Mouse (Mus musculus) hindbrain, embryonic 14.5 days (tissue): Measurements from ENCODE around the gene Clns1a. TPM values are rescaled to one million over a fixed set of nuclear protein-coding genes. Genes with fewer than 3 reads are reported as not detected.

ENCODE experiments used
- ATAC-seq: fragments of 200-750 bp; cut with Nextera tagmentation; 2 replicates; pipeline ENCODE4 v1.8.0; 2017; ENCODE audit warnings: moderate number of reproducible peaks, mild to moderate bottlenecking, moderate TSS enrichment, moderate library complexity; ENCODE audit not compliant: low FRiP score
- DNase-seq: peaks from one replicate; pipeline ENCODE4 v3.0.0-alpha.2; 2015; ENCODE audit warnings: low spot score
- H3K27ac ChIP-seq: fragments of 300-500 bp; sonication (generic); 2 replicates; pipeline ENCODE4 v1.5.1; 2014; ENCODE audit warnings: mild to moderate bottlenecking, moderate library complexity
- H3K27me3 ChIP-seq: fragments of 300-500 bp; sonication (generic); 2 replicates; pipeline ENCODE4 v1.6.1; 2014; ENCODE audit warnings: mild to moderate bottlenecking, low read length, mixed read lengths; ENCODE audit not compliant: control insufficient read depth, insufficient read depth
- H3K36me3 ChIP-seq: fragments of 300-500 bp; sonication (generic); replicated peaks from 2 replicates; pipeline ENCODE4 v1.6.1; 2014; ENCODE audit not compliant: control insufficient read depth, insufficient read depth
- H3K4me1 ChIP-seq: fragments of 300-500 bp; sonication (generic); replicated peaks from 2 replicates; pipeline ENCODE4 v1.6.1; 2014; ENCODE audit warnings: antibody characterized with exemption, low read length, mixed read lengths; ENCODE audit not compliant: control insufficient read depth, insufficient read depth
- H3K4me2 ChIP-seq: fragments of 300-500 bp; sonication (generic); replicated peaks from 2 replicates; pipeline ENCODE4 v1.6.1; 2014; ENCODE audit warnings: mild to moderate bottlenecking, moderate library complexity
- H3K4me3 ChIP-seq: fragments of 300-500 bp; sonication (generic); replicated peaks from 2 replicates; pipeline ENCODE4 v1.5.1; 2014; ENCODE audit warnings: mild to moderate bottlenecking, low read length
- H3K9ac ChIP-seq: fragments of 300-500 bp; sonication (generic); 2 replicates; pipeline ENCODE4 v1.6.1; 2014
- H3K9me3 ChIP-seq: fragments of 300-500 bp; sonication (generic); 2 replicates; pipeline ENCODE4 v1.6.1; 2016; ENCODE audit warnings: low read length; ENCODE audit not compliant: control insufficient read depth
- WGBS: fragments of 180-500 bp; shearing (Covaris S2); extraction: QIAGEN DNeasy Blood & Tissue Kit; methylation state at CpG from one replicate; pipeline ENCODE4 v1.1.7; 2014; 5-methylcytosine and 5-hydroxymethylcytosine counted together
- polyA plus RNA-seq: library from polyadenylated mRNA; unstranded; fragments of >200 nt; fragmentation: Nextera tagmentation; extraction: Ambion mirVana; gene quantifications from 2 replicates; pipeline ENCODE4 v1.2.1, GENCODE M21; 2014

Gene Clns1a
- 189 and 192 TPM in 2 replicates for polyA plus RNA-seq

DNA sequence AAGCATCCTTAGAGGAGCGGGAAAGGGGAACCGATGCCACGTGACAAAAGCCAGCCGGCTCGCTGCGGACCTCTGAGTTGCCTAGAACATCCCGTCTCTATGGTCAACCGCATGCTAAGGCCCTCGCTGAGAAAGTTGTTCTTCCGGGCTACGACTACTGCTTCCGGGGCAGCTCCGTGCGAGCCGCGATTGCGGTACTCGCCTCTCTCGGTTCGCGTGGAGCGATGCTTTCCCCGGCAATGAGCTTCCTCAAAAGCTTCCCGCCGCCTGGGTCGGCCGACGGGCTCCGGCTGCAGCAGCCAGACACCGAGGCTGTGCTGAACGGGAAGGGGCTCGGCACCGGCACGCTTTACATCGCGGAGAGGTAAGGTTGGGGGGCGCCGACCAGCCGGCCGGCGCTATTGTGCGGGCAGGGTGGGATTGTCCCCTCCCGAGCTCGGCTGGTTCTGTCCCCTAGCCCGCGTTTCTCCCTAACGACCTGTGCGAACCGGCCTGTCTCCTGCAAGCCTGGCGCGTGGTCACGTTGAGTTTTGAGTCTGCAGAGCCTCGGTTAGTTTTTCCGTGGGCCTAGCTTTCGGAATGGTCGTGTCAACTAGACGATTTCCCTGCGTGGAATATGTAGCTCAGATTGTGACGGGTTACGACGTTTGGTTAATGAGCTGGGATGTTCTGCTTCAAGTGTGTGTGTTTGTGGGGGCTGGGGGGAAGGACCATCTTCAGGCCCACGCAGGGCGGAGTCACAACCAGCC is at the start of gene Clns1a:
TSS of gene Clns1a (plus strand) at position 129 of the 749 bp plus-strand sequence.
- no peaks in the 10 kb centered on the region for H3K27me3 ChIP-seq
- WGBS: under 1% methylated on average over 63 of the region's 63 CpGs
- peak within 1 kb of the TSS; percentile 100 for H3K4me3 ChIP-seq
- H3K4me2 ChIP-seq: peak within 1 kb of the TSS; percentile 85
- H3K36me3 ChIP-seq: peaks cover 6% of the 10 kb centered on the region; the same call in 1 of the 2 replicates
- H3K9me3 ChIP-seq: no peaks in the 10 kb centered on the region
- H3K27ac ChIP-seq: peak within 1 kb of the TSS; percentile 90
- peak within 1 kb of the TSS; percentile 88 for H3K9ac ChIP-seq
- H3K4me1 ChIP-seq: peaks cover 11% of the 10 kb centered on the region
- DNase-seq: peak; percentile 98
- ATAC-seq: peak; percentile 97

DNA sequence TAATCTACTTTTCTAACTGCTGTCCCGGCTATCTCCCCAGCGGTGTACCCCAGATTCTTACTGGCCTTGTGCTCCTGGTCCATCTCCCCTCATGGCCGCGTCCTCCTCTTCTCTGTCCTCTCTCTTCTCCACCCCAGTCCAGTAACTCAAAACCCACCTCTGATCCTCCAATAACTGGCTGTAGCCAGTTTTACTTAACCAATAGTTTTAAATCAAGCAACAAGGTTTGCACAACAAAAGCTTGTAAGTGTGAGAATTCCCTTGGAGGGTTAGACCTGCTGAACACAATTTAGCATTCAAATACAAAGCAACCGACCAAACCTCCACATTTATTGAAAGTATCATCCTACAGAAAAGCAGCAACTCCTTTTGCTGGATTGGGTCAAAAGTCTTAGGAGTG is 48.8 kb upstream of the Clns1a start:
- DNase-seq (no peak), ATAC-seq (no peak)
- H3K9me3 ChIP-seq: no peaks in the 10 kb centered on the region
- H3K4me1 ChIP-seq: no peaks in the 10 kb centered on the region
- H3K4me3 ChIP-seq: no peak overlapping the region
- no peaks in the 10 kb centered on the region for H3K27me3 ChIP-seq
- H3K36me3 ChIP-seq: peaks cover 4% of the 10 kb centered on the region; the same call in 1 of the 2 replicates
- no peak overlapping the region for H3K4me2 ChIP-seq
- 93% methylated on average over 5 of the region's 5 CpGs for WGBS
- no peak overlapping the region for H3K9ac ChIP-seq
- H3K27ac ChIP-seq: no peak overlapping the region

DNA sequence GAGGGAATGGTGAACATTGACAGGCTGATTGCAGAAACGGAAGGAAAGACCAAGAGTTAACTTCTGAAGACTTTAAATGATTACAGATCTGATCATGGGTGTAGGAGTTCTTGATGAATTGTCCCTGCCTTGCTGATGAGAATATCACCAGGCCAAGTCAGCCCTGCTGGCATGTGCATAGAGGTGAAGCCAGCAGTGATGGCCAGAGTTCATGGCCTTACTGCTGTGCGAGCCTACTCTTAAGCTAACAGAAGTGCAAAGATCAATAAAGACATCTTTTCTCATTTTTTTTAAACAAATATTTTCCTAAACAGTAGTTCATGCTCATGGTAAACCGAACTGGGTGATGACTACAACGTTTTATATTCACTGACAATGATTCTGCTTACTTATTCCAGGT is 45.7 kb upstream of the Clns1a start:
- Histone ChIP-seq H3K27me3 (no peaks in the 10 kb centered on the region), H3K4me2 (no peak overlapping the region), H3K4me3 (no peak overlapping the region), H3K4me1 (no peaks in the 10 kb centered on the region), H3K9ac (no peak overlapping the region), H3K27ac (no peak overlapping the region), H3K36me3 (peaks cover 12% of the 10 kb centered on the region), H3K9me3 (no peaks in the 10 kb centered on the region)
- no peak for ATAC-seq
- no peak for DNase-seq
- whole genome bisulfite sequencing: 90% methylated on average over 4 of the region's 4 CpGs

DNA sequence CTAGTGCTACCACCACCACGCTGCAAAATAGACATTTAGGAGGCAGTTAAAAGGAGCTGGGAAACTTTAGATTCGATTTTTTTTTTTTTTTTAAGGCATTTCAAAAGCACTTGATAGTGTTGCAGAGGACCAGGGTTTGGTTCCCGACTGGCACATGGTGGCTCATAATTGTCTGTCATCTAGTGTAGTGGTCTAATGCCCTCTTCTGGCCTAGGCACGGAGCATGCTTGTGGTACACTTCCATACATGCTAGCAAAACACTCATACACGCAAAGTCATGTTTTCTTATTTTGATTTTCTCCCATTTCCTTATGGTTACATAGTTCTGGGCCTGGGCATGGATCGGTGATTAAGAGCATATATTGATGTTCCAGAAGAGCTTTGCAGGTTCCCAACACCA is 40.3 kb upstream of the Clns1a start:
- WGBS: 93% methylated on average over 6 of the region's 6 CpGs
- ATAC-seq (no peak), DNase-seq (no peak)
- Histone ChIP-seq H3K4me3 (no peak overlapping the region), H3K9ac (no peak overlapping the region), H3K4me1 (no peaks in the 10 kb centered on the region), H3K27ac (no peak overlapping the region), H3K4me2 (no peak overlapping the region), H3K36me3 (peaks cover 22% of the 10 kb centered on the region), H3K9me3 (no peaks in the 10 kb centered on the region), H3K27me3 (no peaks in the 10 kb centered on the region)

DNA sequence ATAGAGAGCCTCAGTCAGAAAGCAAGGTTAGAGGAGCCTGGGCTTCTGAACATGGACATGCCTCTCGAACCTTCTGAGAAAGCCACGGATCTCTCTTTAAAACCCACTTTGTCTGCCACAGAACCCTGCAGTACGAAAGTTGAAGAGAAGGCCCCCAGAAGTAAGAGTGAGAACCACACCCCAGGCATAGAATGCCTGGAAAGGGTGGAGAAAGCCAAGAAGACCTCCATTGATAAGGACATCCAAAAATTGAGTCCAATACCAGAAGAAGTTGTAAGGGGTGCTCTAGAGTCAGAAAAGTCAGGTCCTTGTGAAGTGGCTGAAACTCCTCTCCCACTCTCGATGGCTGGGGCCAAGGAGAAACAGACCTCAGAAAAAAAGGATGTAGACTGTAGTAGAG is 34.8 kb upstream of the Clns1a start:
- no peak overlapping the region for H3K4me3 ChIP-seq
- DNase-seq (no peak), ATAC-seq (no peak)
- H3K4me1 ChIP-seq: no peaks in the 10 kb centered on the region
- WGBS: 95% methylated on average over 4 of the region's 4 CpGs
- no peak overlapping the region for H3K4me2 ChIP-seq
- H3K27me3 ChIP-seq: no peaks in the 10 kb centered on the region
- H3K27ac ChIP-seq: no peak overlapping the region
- peaks cover 46% of the 10 kb centered on the region for H3K36me3 ChIP-seq
- H3K9ac ChIP-seq: no peak overlapping the region
- no peaks in the 10 kb centered on the region for H3K9me3 ChIP-seq

DNA sequence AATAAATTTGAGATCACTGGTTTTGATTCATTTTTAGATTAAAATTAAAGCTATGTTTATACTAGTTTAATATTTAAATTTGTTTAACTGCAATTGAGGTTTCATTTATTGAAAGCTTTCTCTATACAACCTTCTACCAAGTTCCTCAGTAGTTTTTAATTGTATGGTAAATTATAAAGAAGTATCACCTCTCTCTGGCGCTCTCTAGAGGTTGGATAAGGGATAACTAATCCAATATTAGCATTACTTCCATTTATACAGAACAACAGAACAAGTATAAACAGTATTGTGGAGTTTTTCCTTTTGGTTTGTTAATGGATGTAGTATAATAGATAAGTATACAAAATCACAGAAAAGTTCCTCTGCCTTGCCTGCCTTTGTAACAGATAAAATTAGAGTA is 17.2 kb upstream of the Clns1a start:
- H3K4me2 ChIP-seq: no peak overlapping the region
- no peak overlapping the region for H3K4me3 ChIP-seq
- peaks cover 76% of the 10 kb centered on the region for H3K36me3 ChIP-seq
- H3K27me3 ChIP-seq: no peaks in the 10 kb centered on the region
- H3K9ac ChIP-seq: no peak overlapping the region
- no peak overlapping the region for H3K27ac ChIP-seq
- no peaks in the 10 kb centered on the region for H3K4me1 ChIP-seq
- ATAC-seq (no peak), DNase-seq (peak; percentile 76)
- H3K9me3 ChIP-seq: no peaks in the 10 kb centered on the region
- 31% methylated on average over 1 of the region's 1 CpGs for WGBS

DNA sequence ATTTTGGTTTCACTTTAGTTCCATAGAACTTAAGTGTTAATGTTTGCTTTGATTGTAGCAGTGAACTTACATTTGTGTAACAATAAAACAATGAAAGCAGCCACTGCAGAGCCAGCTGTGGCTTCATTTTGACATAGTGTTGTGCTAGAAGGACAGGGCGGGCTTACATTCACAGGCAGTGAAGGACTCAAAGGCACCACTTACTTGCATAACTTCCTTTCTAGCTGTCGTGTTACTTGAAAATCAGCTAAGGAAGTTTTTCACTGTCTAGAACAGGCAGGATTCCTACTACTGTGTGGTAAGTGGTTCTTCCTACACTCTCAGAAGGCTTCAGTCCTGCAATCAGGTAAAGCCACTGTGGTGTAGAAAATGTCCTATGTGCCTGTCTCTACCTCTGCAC is 8.6 kb upstream of the Clns1a start:
- no peak overlapping the region for H3K4me3 ChIP-seq
- no peak overlapping the region for H3K4me2 ChIP-seq
- DNase-seq: no peak
- H3K27me3 ChIP-seq: no peaks in the 10 kb centered on the region
- WGBS: 95% methylated on average over 2 of the region's 2 CpGs
- ATAC-seq: no peak
- H3K9ac ChIP-seq: no peak overlapping the region
- no peaks in the 10 kb centered on the region for H3K4me1 ChIP-seq
- H3K9me3 ChIP-seq: no peaks in the 10 kb centered on the region
- H3K27ac ChIP-seq: no peak overlapping the region
- H3K36me3 ChIP-seq: peaks cover 47% of the 10 kb centered on the region

DNA sequence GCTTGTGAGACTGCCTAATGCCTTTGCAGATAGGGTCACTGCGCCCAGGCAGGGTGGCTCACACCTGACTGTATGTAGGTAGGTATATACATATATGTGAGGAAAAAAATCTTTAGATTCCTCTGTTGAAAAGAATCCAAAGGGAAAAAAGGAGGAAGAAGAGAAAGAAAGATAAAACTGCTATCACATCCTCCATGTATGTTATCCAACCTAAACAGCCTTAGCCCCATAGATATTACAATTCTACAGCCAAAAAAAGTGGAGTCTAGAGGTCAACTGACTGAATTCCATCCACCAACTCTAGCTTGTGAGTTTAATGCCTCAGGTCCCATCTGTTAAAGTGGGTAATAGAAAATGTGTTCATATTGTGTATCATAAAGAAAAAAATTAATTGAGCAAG is 993 bp upstream of the Clns1a start:
- Histone ChIP-seq H3K9ac (peak overlapping the region; percentile 88; the same call in 1 of the 2 replicates), H3K4me1 (peaks cover 11% of the 10 kb centered on the region), H3K9me3 (no peaks in the 10 kb centered on the region), H3K27ac (no peak overlapping the region), H3K4me2 (peak overlapping the region; percentile 85), H3K36me3 (peaks cover 6% of the 10 kb centered on the region; the same call in 1 of the 2 replicates), H3K4me3 (peak overlapping the region; percentile 100; the same call in 1 of the 2 replicates), H3K27me3 (no peaks in the 10 kb centered on the region)
- DNase-seq: no peak
- no peak for ATAC-seq
- 100% methylated on average over 1 of the region's 1 CpGs for WGBS

DNA sequence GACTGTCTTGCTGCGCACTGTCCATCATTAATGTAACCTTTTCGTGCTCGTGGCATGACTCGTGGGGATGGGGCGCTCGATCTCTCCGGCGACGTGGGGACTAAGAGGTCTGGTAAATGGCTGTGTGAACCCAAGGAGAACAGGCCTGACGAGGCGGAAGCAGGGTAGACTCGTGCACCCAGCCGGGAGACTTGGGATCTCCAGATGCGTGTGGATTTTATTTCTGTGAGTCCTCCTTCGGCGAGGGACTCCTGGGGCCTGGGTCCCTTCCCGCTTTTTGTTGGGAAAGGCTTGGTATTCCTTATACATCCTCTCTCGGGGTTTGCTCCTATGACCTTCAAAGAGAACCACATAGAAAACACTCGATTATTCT is 315 bp upstream of the Clns1a start:
- Histone ChIP-seq H3K4me1 (peaks cover 11% of the 10 kb centered on the region), H3K4me2 (peak overlapping the region; percentile 85), H3K27me3 (no peaks in the 10 kb centered on the region), H3K36me3 (peaks cover 6% of the 10 kb centered on the region; the same call in 1 of the 2 replicates), H3K4me3 (peak overlapping the region; percentile 100), H3K9me3 (no peaks in the 10 kb centered on the region), H3K9ac (peak overlapping the region; percentile 88), H3K27ac (peak overlapping the region; percentile 90)
- DNase-seq (no peak), ATAC-seq (peak; percentile 81; the same call in 1 of the 2 replicates)
- WGBS: 31% methylated on average over 19 of the region's 19 CpGs
